Mouse (Mus musculus): ENCODE results near the gene Ank3. TPM values are rescaled to one million over a fixed set of nuclear protein-coding genes. Genes with fewer than 3 reads are reported as not detected.

Gene Ank3
- polyA plus RNA-seq, 1 experiment from 2014 or later: 19.0 TPM

DNA sequence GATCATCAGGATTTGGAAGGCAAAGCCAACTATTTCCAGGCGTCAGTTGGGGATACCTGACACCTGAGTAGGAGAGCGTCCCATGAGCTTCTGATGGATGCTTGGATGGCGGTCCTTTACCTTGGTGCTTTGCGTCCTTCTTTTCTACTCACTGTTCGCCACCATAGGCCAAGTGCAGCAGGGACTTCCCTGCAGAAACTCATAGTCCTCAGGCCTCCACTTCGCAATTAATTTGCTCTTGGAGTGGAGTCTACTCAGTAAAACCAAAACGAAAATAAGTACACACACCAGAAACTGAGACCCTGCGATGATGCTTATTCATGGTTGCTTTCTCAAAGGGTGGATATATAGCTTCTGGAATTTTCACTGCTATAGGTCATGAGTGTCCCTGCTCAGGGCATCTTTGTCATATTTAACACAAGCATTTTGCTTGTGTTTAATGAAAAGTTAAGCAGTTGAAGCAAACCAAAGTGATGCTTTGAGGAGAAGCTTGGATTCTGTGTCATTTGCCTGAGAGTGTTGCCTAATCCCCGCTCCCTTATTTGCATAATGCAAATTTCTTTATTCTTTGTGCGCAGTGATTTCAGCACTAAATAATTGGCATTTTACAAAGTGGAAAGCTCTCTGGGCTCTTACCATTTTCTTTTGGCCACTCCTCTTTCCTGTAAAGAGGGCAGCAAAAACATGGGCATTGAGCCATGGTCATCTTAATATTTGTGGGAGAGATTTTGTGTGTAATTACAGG is 145.5 kb downstream of the Ank3 start:
- H3K4me2 ChIP-seq (ENCODE audit: low read depth, low read length): no peak overlapping the region
- no peaks in the 10 kb centered on the region for H3K4me1 ChIP-seq (replicated peaks; ENCODE audit: control insufficient read depth, insufficient read depth, low read length)
- WGBS: 90% methylated on average over 10 of the region's 10 CpGs
- H3K27ac ChIP-seq (ENCODE audit: low read length): no peak overlapping the region
- no peak for ATAC-seq (ENCODE audit: low read depth)
- H3K9me3 ChIP-seq (ENCODE audit: control insufficient read depth, low read length): no peaks in the 10 kb centered on the region
- no peak overlapping the region for H3K4me3 ChIP-seq (ENCODE audit: low read length)
- H3K9ac ChIP-seq (ENCODE audit: low read length): no peak overlapping the region
- H3K27me3 ChIP-seq (ENCODE audit: control insufficient read depth, insufficient read depth, low read depth, low read length): no peaks in the 10 kb centered on the region
- H3K36me3 ChIP-seq (ENCODE audit: control insufficient read depth, insufficient read depth, low read length): no peaks in the 10 kb centered on the region

GRCm38 (mm10) chr10:69544653-69545052 is 146.1 kb downstream of the Ank3 start:
- H3K27me3 ChIP-seq (ENCODE audit: control insufficient read depth, insufficient read depth, low read depth, low read length): no peaks in the 10 kb centered on the region
- no peak overlapping the region for H3K4me2 ChIP-seq (ENCODE audit: low read depth, low read length)
- 70% methylated on average over 7 of the region's 7 CpGs for WGBS
- H3K4me1 ChIP-seq (replicated peaks; ENCODE audit: control insufficient read depth, insufficient read depth, low read length): no peaks in the 10 kb centered on the region
- no peaks in the 10 kb centered on the region for H3K9me3 ChIP-seq (ENCODE audit: control insufficient read depth, low read length)
- H3K27ac ChIP-seq (ENCODE audit: low read length): no peak overlapping the region
- H3K36me3 ChIP-seq (ENCODE audit: control insufficient read depth, insufficient read depth, low read length): no peaks in the 10 kb centered on the region
- H3K9ac ChIP-seq (ENCODE audit: low read length): no peak overlapping the region
- no peak overlapping the region for H3K4me3 ChIP-seq (ENCODE audit: low read length)
- no peak for ATAC-seq (ENCODE audit: low read depth)

DNA sequence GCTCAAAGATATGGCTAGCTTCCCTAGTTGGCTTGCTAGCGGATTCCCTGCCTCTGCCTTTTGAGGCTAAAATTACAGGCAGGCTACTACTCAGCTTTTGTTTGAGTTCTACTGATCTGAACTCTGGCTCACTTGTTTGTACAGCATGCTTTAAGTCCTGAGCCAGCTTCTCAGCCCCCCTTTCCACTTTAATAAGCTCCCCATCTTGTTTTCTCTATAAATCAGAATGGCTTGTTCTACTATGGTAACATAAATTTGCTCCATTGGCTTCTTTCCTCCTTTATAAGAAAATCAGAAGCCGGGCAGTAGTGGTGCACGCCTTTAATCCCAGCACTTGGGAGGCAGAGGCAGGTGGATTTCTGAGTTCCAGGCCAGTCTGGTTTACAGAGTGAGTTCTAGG is 147.4 kb downstream of the Ank3 start:
- no peaks in the 10 kb centered on the region for H3K9me3 ChIP-seq (ENCODE audit: control insufficient read depth, low read length)
- no peak overlapping the region for H3K27ac ChIP-seq (ENCODE audit: low read length)
- no peaks in the 10 kb centered on the region for H3K36me3 ChIP-seq (ENCODE audit: control insufficient read depth, insufficient read depth, low read length)
- no peak overlapping the region for H3K4me2 ChIP-seq (ENCODE audit: low read depth, low read length)
- 83% methylated on average over 3 of the region's 3 CpGs for WGBS
- no peak overlapping the region for H3K4me3 ChIP-seq (ENCODE audit: low read length)
- no peaks in the 10 kb centered on the region for H3K4me1 ChIP-seq (replicated peaks; ENCODE audit: control insufficient read depth, insufficient read depth, low read length)
- H3K27me3 ChIP-seq (ENCODE audit: control insufficient read depth, insufficient read depth, low read depth, low read length): no peaks in the 10 kb centered on the region
- ATAC-seq (ENCODE audit: low read depth): no peak
- no peak overlapping the region for H3K9ac ChIP-seq (ENCODE audit: low read length)

DNA sequence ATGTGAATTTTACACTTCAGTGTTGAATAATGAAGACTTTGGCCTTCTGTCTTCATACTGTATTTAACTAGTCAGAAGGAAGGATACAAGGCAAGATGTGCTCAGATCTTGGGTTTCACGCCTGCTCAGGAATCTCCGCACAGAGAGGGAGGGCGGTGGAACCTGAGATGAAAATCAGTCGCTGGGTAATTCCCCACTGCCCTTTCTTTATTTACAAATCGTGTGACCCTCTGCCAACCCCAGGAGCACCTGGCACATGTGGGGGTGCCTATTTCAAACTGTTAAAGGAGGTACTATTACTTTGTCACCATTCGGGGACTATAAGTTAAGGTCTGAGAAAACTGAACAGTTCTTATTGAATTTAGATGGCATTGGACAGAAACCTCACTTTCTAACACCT is 148.1 kb downstream of the Ank3 start:
- H3K9me3 ChIP-seq (ENCODE audit: control insufficient read depth, low read length): no peaks in the 10 kb centered on the region
- no peak for ATAC-seq (ENCODE audit: low read depth)
- no peak overlapping the region for H3K27ac ChIP-seq (ENCODE audit: low read length)
- H3K27me3 ChIP-seq (ENCODE audit: control insufficient read depth, insufficient read depth, low read depth, low read length): no peaks in the 10 kb centered on the region
- H3K4me1 ChIP-seq (replicated peaks; ENCODE audit: control insufficient read depth, insufficient read depth, low read length): no peaks in the 10 kb centered on the region
- H3K9ac ChIP-seq (ENCODE audit: low read length): no peak overlapping the region
- H3K36me3 ChIP-seq (ENCODE audit: control insufficient read depth, insufficient read depth, low read length): no peaks in the 10 kb centered on the region
- H3K4me2 ChIP-seq (ENCODE audit: low read depth, low read length): no peak overlapping the region
- H3K4me3 ChIP-seq (ENCODE audit: low read length): no peak overlapping the region
- WGBS: 64% methylated on average over 6 of the region's 6 CpGs

- Histone ChIP-seq H3K4me3 (ENCODE audit: low read length) (no peak overlapping the region), H3K9me3 (ENCODE audit: control insufficient read depth, low read length) (no peaks in the 10 kb centered on the region), H3K27ac (ENCODE audit: low read length) (no peak overlapping the region), H3K36me3 (ENCODE audit: control insufficient read depth, insufficient read depth, low read length) (no peaks in the 10 kb centered on the region), H3K9ac (ENCODE audit: low read length) (no peak overlapping the region), H3K27me3 (ENCODE audit: control insufficient read depth, insufficient read depth, low read depth, low read length) (no peaks in the 10 kb centered on the region), H3K4me1 (replicated peaks; ENCODE audit: control insufficient read depth, insufficient read depth, low read length) (no peaks in the 10 kb centered on the region), H3K4me2 (ENCODE audit: low read depth, low read length) (no peak overlapping the region)
- 80% methylated on average over 3 of the region's 3 CpGs for WGBS
- ATAC-seq (ENCODE audit: low read depth): no peak
These were observed 150.2 kb downstream of the Ank3 start for GRCm38 (mm10) chr10:69548771-69549170.

DNA sequence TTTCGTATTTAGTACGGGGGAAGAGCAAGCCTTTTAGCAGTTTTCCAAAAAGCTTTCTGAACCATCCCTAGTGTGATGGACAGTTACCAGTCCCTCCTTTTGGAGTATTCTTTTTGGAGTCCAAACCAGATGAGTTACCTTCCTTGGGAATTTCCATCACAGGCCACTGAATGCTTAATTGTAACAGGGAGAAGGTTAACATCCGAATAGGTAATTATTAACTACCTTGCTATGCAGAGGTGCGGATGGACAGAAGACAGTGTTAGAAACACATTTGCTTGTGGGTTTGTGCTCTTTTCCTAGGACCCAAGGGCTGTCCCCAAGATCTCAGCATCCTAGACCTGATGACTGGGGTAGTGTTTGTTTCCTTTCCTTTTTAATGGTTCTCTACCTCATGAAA is 150.6 kb downstream of the Ank3 start:
- WGBS: 82% methylated on average over 4 of the region's 4 CpGs
- Histone ChIP-seq H3K27me3 (ENCODE audit: control insufficient read depth, insufficient read depth, low read depth, low read length) (no peaks in the 10 kb centered on the region), H3K27ac (ENCODE audit: low read length) (no peak overlapping the region), H3K9me3 (ENCODE audit: control insufficient read depth, low read length) (no peaks in the 10 kb centered on the region), H3K4me1 (replicated peaks; ENCODE audit: control insufficient read depth, insufficient read depth, low read length) (no peaks in the 10 kb centered on the region), H3K9ac (ENCODE audit: low read length) (no peak overlapping the region), H3K36me3 (ENCODE audit: control insufficient read depth, insufficient read depth, low read length) (no peaks in the 10 kb centered on the region), H3K4me3 (ENCODE audit: low read length) (no peak overlapping the region), H3K4me2 (ENCODE audit: low read depth, low read length) (no peak overlapping the region)
- no peak for ATAC-seq (ENCODE audit: low read depth)

- 35% methylated on average over 4 of the region's 4 CpGs for WGBS
- no peak overlapping the region for H3K27ac ChIP-seq (ENCODE audit: low read length)
These were observed 152.3 kb downstream of the Ank3 start for GRCm38 (mm10) chr10:69550824-69551223.

DNA sequence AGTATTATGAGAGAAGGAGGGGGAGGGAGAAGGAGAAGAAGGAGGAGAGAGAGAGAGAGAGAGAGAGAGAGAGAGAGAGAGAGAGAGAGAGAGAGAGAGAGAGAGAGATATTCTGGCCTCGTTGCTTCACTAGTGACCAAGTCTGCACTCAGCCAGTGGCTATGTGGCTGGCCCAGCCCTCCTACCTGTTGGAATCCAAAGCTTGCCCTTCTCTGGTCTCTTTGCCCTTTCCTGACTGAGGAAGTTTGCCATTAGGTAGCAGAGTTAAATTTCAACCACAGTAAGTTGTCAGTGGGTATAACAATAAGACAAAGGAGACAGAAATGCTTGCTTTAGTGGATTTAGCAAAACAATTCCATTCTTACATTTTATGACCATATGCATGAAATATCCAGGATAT is 154.5 kb downstream of the Ank3 start:
- no peaks in the 10 kb centered on the region for H3K36me3 ChIP-seq (ENCODE audit: control insufficient read depth, insufficient read depth, low read length)
- H3K9ac ChIP-seq (ENCODE audit: low read length): no peak overlapping the region
- no peak overlapping the region for H3K27ac ChIP-seq (ENCODE audit: low read length)
- H3K4me1 ChIP-seq (replicated peaks; ENCODE audit: control insufficient read depth, insufficient read depth, low read length): no peaks in the 10 kb centered on the region
- no peak overlapping the region for H3K4me3 ChIP-seq (ENCODE audit: low read length)
- ATAC-seq (ENCODE audit: low read depth): no peak
- no peaks in the 10 kb centered on the region for H3K27me3 ChIP-seq (ENCODE audit: control insufficient read depth, insufficient read depth, low read depth, low read length)
- 42% methylated on average over 1 of the region's 1 CpGs for WGBS
- no peak overlapping the region for H3K4me2 ChIP-seq (ENCODE audit: low read depth, low read length)
- H3K9me3 ChIP-seq (ENCODE audit: control insufficient read depth, low read length): no peaks in the 10 kb centered on the region

More at GRCm38 (mm10) chr10:69550824-69551223, 152.3 kb downstream of the Ank3 start:
- Histone ChIP-seq H3K36me3 (ENCODE audit: control insufficient read depth, insufficient read depth, low read length) (no peaks in the 10 kb centered on the region), H3K4me2 (ENCODE audit: low read depth, low read length) (no peak overlapping the region), H3K27me3 (ENCODE audit: control insufficient read depth, insufficient read depth, low read depth, low read length) (no peaks in the 10 kb centered on the region), H3K9me3 (ENCODE audit: control insufficient read depth, low read length) (no peaks in the 10 kb centered on the region), H3K4me3 (ENCODE audit: low read length) (no peak overlapping the region), H3K4me1 (replicated peaks; ENCODE audit: control insufficient read depth, insufficient read depth, low read length) (no peaks in the 10 kb centered on the region), H3K9ac (ENCODE audit: low read length) (no peak overlapping the region)
- ATAC-seq (ENCODE audit: low read depth): no peak

- H3K4me3 ChIP-seq (ENCODE audit: low read length): no peak overlapping the region
- no peak overlapping the region for H3K9ac ChIP-seq (ENCODE audit: low read length)
- H3K36me3 ChIP-seq (ENCODE audit: control insufficient read depth, insufficient read depth, low read length): no peaks in the 10 kb centered on the region
- ATAC-seq (ENCODE audit: low read depth): no peak
- no peaks in the 10 kb centered on the region for H3K4me1 ChIP-seq (replicated peaks; ENCODE audit: control insufficient read depth, insufficient read depth, low read length)
- H3K27ac ChIP-seq (ENCODE audit: low read length): no peak overlapping the region
- 91% methylated on average over 4 of the region's 4 CpGs for WGBS
- no peaks in the 10 kb centered on the region for H3K9me3 ChIP-seq (ENCODE audit: control insufficient read depth, low read length)
- no peaks in the 10 kb centered on the region for H3K27me3 ChIP-seq (ENCODE audit: control insufficient read depth, insufficient read depth, low read depth, low read length)
- H3K4me2 ChIP-seq (ENCODE audit: low read depth, low read length): no peak overlapping the region
These were observed 157.0 kb downstream of the Ank3 start for GRCm38 (mm10) chr10:69555592-69555991.

- no peak for ATAC-seq (ENCODE audit: low read depth)
- no peak overlapping the region for H3K4me2 ChIP-seq (ENCODE audit: low read depth, low read length)
These were observed 157.7 kb downstream of the Ank3 start for GRCm38 (mm10) chr10:69556278-69556677.

More at GRCm38 (mm10) chr10:69556278-69556677, 157.7 kb downstream of the Ank3 start:
- H3K9ac ChIP-seq (ENCODE audit: low read length): no peak overlapping the region
- no peaks in the 10 kb centered on the region for H3K9me3 ChIP-seq (ENCODE audit: control insufficient read depth, low read length)
- no peak overlapping the region for H3K4me3 ChIP-seq (ENCODE audit: low read length)
- WGBS: 15% methylated on average over 13 of the region's 13 CpGs
- no peaks in the 10 kb centered on the region for H3K27me3 ChIP-seq (ENCODE audit: control insufficient read depth, insufficient read depth, low read depth, low read length)
- H3K4me1 ChIP-seq (replicated peaks; ENCODE audit: control insufficient read depth, insufficient read depth, low read length): no peaks in the 10 kb centered on the region
- no peak overlapping the region for H3K27ac ChIP-seq (ENCODE audit: low read length)
- H3K36me3 ChIP-seq (ENCODE audit: control insufficient read depth, insufficient read depth, low read length): no peaks in the 10 kb centered on the region
